Mouse (Mus musculus): ENCODE measurements around the gene Cd247.

Gene Cd247

GRCm38 (mm10) chr1:165908806-165909205 is 120.3 kb downstream of the Cd247 start:
- DNase-seq (ENCODE audit: low read depth, low spot score) = no peak

DNA sequence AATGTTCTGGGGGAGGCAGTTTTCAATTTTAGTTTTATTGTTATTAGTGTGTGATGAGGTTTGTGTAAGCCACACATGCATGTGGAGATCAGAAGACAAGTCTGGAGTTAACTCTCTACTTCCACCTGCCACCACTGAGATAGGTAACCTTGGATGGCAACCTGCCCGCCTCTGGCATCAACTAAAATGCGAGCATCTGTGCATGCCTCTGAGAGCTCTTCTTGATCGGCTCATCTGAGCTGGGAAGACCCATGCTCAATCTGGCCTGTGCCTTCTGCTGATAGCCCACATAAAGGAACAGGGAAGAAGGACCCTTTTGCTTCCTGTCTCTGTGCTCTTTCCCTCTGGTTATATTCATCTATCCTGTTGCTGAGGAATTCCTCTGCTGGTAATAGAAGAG is 121.0 kb downstream of the Cd247 start:
- no peak for DNase-seq (ENCODE audit: low read depth, low spot score)

GRCm38 (mm10) chr1:165913720-165914415 is 125.4 kb downstream of the Cd247 start:
- no peak for DNase-seq (ENCODE audit: low read depth, low spot score)

- DNase-seq (ENCODE audit: low read depth, low spot score) = no peak
Measured at GRCm38 (mm10) chr1:165914416-165914801, 125.9 kb downstream of the Cd247 start.

DNA sequence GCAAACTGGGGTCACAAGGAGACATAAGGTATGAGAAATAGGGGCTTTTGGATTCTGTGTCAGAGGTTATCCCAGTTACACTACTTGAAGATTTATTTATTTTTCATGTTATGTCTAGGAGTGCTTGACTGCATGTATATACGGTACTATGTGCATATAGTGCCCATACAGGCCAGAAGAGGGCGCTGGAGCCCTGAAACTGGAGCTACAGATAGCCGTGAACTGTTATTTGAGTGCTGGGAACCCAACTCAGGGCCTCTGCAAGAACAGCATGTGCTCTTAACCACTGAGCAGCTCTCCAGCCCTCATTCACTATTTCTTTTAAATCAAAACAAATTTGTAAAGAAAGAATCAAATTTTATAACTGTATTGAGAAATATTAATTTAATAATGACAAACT is 132.5 kb downstream of the Cd247 start:
- DNase-seq (ENCODE audit: low read depth, low spot score) = no peak

DNA sequence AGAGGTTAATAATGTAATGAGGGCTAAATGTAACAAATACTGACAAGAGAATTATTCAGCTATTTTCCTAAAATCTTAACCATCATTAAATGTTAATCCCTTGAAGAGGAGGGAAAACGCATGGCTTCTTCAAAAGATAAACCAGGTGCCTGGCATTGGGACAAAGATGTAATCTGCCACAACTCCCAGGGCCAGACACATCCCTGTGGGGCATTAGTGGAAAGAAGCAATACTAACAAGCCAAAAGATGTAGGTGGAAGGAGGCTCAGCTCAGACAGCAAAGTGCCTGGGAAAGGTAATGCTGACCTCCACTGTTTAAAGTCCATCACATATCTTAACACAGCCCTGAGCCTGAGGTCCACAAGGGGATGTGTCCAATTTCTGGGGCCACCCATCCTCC is 134.0 kb downstream of the Cd247 start:
- no peak for DNase-seq (ENCODE audit: low read depth, low spot score)

DNA sequence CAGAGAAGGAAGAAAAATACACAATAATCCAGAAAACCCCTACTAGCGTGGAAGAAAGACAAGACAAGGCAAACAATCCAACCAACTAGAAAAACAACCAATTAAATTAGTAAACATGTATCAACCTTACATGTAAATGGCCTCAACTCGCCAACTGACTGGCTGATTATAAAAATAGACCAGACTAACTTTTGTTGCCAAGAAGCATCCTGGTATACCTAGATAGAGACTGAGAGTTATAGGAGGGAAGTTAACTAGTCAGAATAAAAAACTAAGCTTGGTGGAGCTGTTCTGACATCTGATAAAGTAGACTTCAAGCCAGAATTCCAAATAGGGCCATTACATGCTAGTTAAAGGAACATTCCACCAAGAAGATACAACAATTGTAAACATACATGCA is 136.7 kb downstream of the Cd247 start:
- no peak for DNase-seq (ENCODE audit: low read depth, low spot score)
